Mouse (Mus musculus) heart, postnatal 14 days (tissue): ENCODE measurements around the gene Serinc5. TPM values are rescaled to one million over a fixed set of nuclear protein-coding genes. Genes with fewer than 3 reads are reported as not detected.

ENCODE experiments used
- total RNA-seq, 2 experiments: library from RNA; stranded (reverse); gene quantifications; 2 replicates each; pipeline ENCODE4 v1.2.3; 2021

Serinc5 gene
- total RNA-seq, 2 experiments from 2014 or later, result 27.2 to 28.4 TPM

Other genes starting within 250 kb of the Serinc5 start
- under 1 TPM in 1 of 2 experiments, not detected in 1; 0.31 TPM for gene Ankrd34b, start 185.2 kb upstream of the Serinc5 start, total RNA-seq
- 1 to 10 TPM; 2.4 to 2.8 TPM for gene Fam151b, start 127.1 kb upstream of the Serinc5 start, total RNA-seq
- gene Zfyve16, start 80.2 kb upstream of the Serinc5 start, total RNA-seq, result 10 to 100 TPM; 16.3 to 17.2 TPM
- not detected for gene Spz1, start 34.9 kb upstream of the Serinc5 start, total RNA-seq
- 1 to 10 TPM; 4.8 to 5.5 TPM for gene Thbs4, start 183.7 kb downstream of the Serinc5 start, total RNA-seq
- gene Mtx3, start 233.7 kb downstream of the Serinc5 start, total RNA-seq, result 1 to 10 TPM; 8.3 to 9.3 TPM